Mouse (Mus musculus): ENCODE results near the gene Abca7. TPM values are rescaled to one million over a fixed set of nuclear protein-coding genes. Genes with fewer than 3 reads are reported as not detected.

Abca7 gene
- polyA plus RNA-seq (2014; fragmentation: Illumina TruSeq; extraction: RNeasy Lipid Tissue Mini Kit (QIAGEN cat#74804); ENCODE audit: insufficient read depth, low read depth, low replicate concordance): 7.0 TPM

GRCm38 (mm10) chr10:79996272-79997033 is at the start of gene Abca7:
Gene Abca7 (plus strand): TSS chr10:79996494.

GRCm38 (mm10) chr10:79959847-79960601 is 36.3 kb upstream of the Abca7 start, which contains the start of gene Wdr18:
Gene Wdr18 (plus strand): TSS chr10:79960152.

GRCm38 (mm10) chr10:79970415-79971182 is 25.7 kb upstream of the Abca7 start, which contains the start of gene Grin3b:
Gene Grin3b (plus strand): TSS chr10:79970715.

GRCm38 (mm10) chr10:79984195-79984816 is 12.0 kb upstream of the Abca7 start, which contains the start of gene Tmem259:
Gene Tmem259 (minus strand): TSS chr10:79984330.

GRCm38 (mm10) chr10:79988506-79989271 is 7.6 kb upstream of the Abca7 start, which contains the start of gene Cnn2:
Gene Cnn2 (plus strand): TSS chr10:79988584.

GRCm38 (mm10) chr10:80016511-80016910 is 20.2 kb downstream of the Abca7 start, which contains the start of gene Arhgap45:
Gene Arhgap45 (plus strand): TSS chr10:80016653.

GRCm38 (mm10) chr10:80039559-80039979 is 43.3 kb downstream of the Abca7 start, which contains the start of gene Polr2e:
Gene Polr2e (minus strand): TSS chr10:80039795.

GRCm38 (mm10) chr10:80047041-80047565 is 50.8 kb downstream of the Abca7 start, which contains the start of gene Gpx4:
Gene Gpx4 (plus strand): TSS chr10:80047166.

Other genes with a start within 250 kb of the Abca7 start
- 19.4 TPM for gene Polrmt, start 249.9 kb upstream of the Abca7 start, polyA plus RNA-seq (2014; fragmentation: Illumina TruSeq; extraction: RNeasy Lipid Tissue Mini Kit (QIAGEN cat#74804); ENCODE audit: insufficient read depth, low read depth, low replicate concordance)
- not detected for gene Fgf22, start 241.4 kb upstream of the Abca7 start, polyA plus RNA-seq (2014; fragmentation: Illumina TruSeq; extraction: RNeasy Lipid Tissue Mini Kit (QIAGEN cat#74804); ENCODE audit: insufficient read depth, low read depth, low replicate concordance)
- gene Rnf126, start 229.5 kb upstream of the Abca7 start, polyA plus RNA-seq (2014; fragmentation: Illumina TruSeq; extraction: RNeasy Lipid Tissue Mini Kit (QIAGEN cat#74804); ENCODE audit: insufficient read depth, low read depth, low replicate concordance): 25.3 TPM
- gene Fstl3, start 219.2 kb upstream of the Abca7 start, polyA plus RNA-seq (2014; fragmentation: Illumina TruSeq; extraction: RNeasy Lipid Tissue Mini Kit (QIAGEN cat#74804); ENCODE audit: insufficient read depth, low read depth, low replicate concordance): 20.4 TPM
- gene Prss57, start 205.5 kb upstream of the Abca7 start, polyA plus RNA-seq (2014; fragmentation: Illumina TruSeq; extraction: RNeasy Lipid Tissue Mini Kit (QIAGEN cat#74804); ENCODE audit: insufficient read depth, low read depth, low replicate concordance): 0.08 TPM
- gene Palm, start 202.9 kb upstream of the Abca7 start, polyA plus RNA-seq (2014; fragmentation: Illumina TruSeq; extraction: RNeasy Lipid Tissue Mini Kit (QIAGEN cat#74804); ENCODE audit: insufficient read depth, low read depth, low replicate concordance): 18.7 TPM
- 3.5 TPM for gene Misp, start 175.5 kb upstream of the Abca7 start, polyA plus RNA-seq (2014; fragmentation: Illumina TruSeq; extraction: RNeasy Lipid Tissue Mini Kit (QIAGEN cat#74804); ENCODE audit: insufficient read depth, low read depth, low replicate concordance)
- gene Ptbp1, start 142.1 kb upstream of the Abca7 start, polyA plus RNA-seq (2014; fragmentation: Illumina TruSeq; extraction: RNeasy Lipid Tissue Mini Kit (QIAGEN cat#74804); ENCODE audit: insufficient read depth, low read depth, low replicate concordance): 81.3 TPM
- 2.2 TPM for gene Prtn3, start 122.0 kb upstream of the Abca7 start, polyA plus RNA-seq (2014; fragmentation: Illumina TruSeq; extraction: RNeasy Lipid Tissue Mini Kit (QIAGEN cat#74804); ENCODE audit: insufficient read depth, low read depth, low replicate concordance)
- gene Plppr3, start 121.9 kb upstream of the Abca7 start, polyA plus RNA-seq (2014; fragmentation: Illumina TruSeq; extraction: RNeasy Lipid Tissue Mini Kit (QIAGEN cat#74804); ENCODE audit: insufficient read depth, low read depth, low replicate concordance): 3.4 TPM
- gene Elane, start 110.2 kb upstream of the Abca7 start, polyA plus RNA-seq (2014; fragmentation: Illumina TruSeq; extraction: RNeasy Lipid Tissue Mini Kit (QIAGEN cat#74804); ENCODE audit: insufficient read depth, low read depth, low replicate concordance): not detected
- gene Cfd, start 105.6 kb upstream of the Abca7 start, polyA plus RNA-seq (2014; fragmentation: Illumina TruSeq; extraction: RNeasy Lipid Tissue Mini Kit (QIAGEN cat#74804); ENCODE audit: insufficient read depth, low read depth, low replicate concordance): 873 TPM
- 12.4 TPM for gene Med16, start 87.6 kb upstream of the Abca7 start, polyA plus RNA-seq (2014; fragmentation: Illumina TruSeq; extraction: RNeasy Lipid Tissue Mini Kit (QIAGEN cat#74804); ENCODE audit: insufficient read depth, low read depth, low replicate concordance)
- gene Gm26602, start 85.6 kb upstream of the Abca7 start, polyA plus RNA-seq (2014; fragmentation: Illumina TruSeq; extraction: RNeasy Lipid Tissue Mini Kit (QIAGEN cat#74804); ENCODE audit: insufficient read depth, low read depth, low replicate concordance): not detected
- 3.0 TPM for gene Kiss1r, start 79.5 kb upstream of the Abca7 start, polyA plus RNA-seq (2014; fragmentation: Illumina TruSeq; extraction: RNeasy Lipid Tissue Mini Kit (QIAGEN cat#74804); ENCODE audit: insufficient read depth, low read depth, low replicate concordance)
- 59.6 TPM for gene R3hdm4, start 75.3 kb upstream of the Abca7 start, polyA plus RNA-seq (2014; fragmentation: Illumina TruSeq; extraction: RNeasy Lipid Tissue Mini Kit (QIAGEN cat#74804); ENCODE audit: insufficient read depth, low read depth, low replicate concordance)
- 2.2 TPM for gene Arid3a, start 69.5 kb upstream of the Abca7 start, polyA plus RNA-seq (2014; fragmentation: Illumina TruSeq; extraction: RNeasy Lipid Tissue Mini Kit (QIAGEN cat#74804); ENCODE audit: insufficient read depth, low read depth, low replicate concordance)
- gene Wdr18, start 36.3 kb upstream of the Abca7 start, polyA plus RNA-seq (2014; fragmentation: Illumina TruSeq; extraction: RNeasy Lipid Tissue Mini Kit (QIAGEN cat#74804); ENCODE audit: insufficient read depth, low read depth, low replicate concordance): 25.0 TPM
- gene Grin3b, start 25.8 kb upstream of the Abca7 start, polyA plus RNA-seq (2014; fragmentation: Illumina TruSeq; extraction: RNeasy Lipid Tissue Mini Kit (QIAGEN cat#74804); ENCODE audit: insufficient read depth, low read depth, low replicate concordance): not detected
- gene Tmem259, start 12.2 kb upstream of the Abca7 start, polyA plus RNA-seq (2014; fragmentation: Illumina TruSeq; extraction: RNeasy Lipid Tissue Mini Kit (QIAGEN cat#74804); ENCODE audit: insufficient read depth, low read depth, low replicate concordance): 67.1 TPM
- 208 TPM for gene Cnn2, start 7.9 kb upstream of the Abca7 start, polyA plus RNA-seq (2014; fragmentation: Illumina TruSeq; extraction: RNeasy Lipid Tissue Mini Kit (QIAGEN cat#74804); ENCODE audit: insufficient read depth, low read depth, low replicate concordance)
- gene Arhgap45, start 20.2 kb downstream of the Abca7 start, polyA plus RNA-seq (2014; fragmentation: Illumina TruSeq; extraction: RNeasy Lipid Tissue Mini Kit (QIAGEN cat#74804); ENCODE audit: insufficient read depth, low read depth, low replicate concordance): 36.5 TPM
- gene Polr2e, start 43.3 kb downstream of the Abca7 start, polyA plus RNA-seq (2014; fragmentation: Illumina TruSeq; extraction: RNeasy Lipid Tissue Mini Kit (QIAGEN cat#74804); ENCODE audit: insufficient read depth, low read depth, low replicate concordance): 120 TPM
- gene Gpx4, start 50.7 kb downstream of the Abca7 start, polyA plus RNA-seq (2014; fragmentation: Illumina TruSeq; extraction: RNeasy Lipid Tissue Mini Kit (QIAGEN cat#74804); ENCODE audit: insufficient read depth, low read depth, low replicate concordance): 1,013 TPM
- gene Sbno2, start 109.1 kb downstream of the Abca7 start, polyA plus RNA-seq (2014; fragmentation: Illumina TruSeq; extraction: RNeasy Lipid Tissue Mini Kit (QIAGEN cat#74804); ENCODE audit: insufficient read depth, low read depth, low replicate concordance): 13.9 TPM
- gene Stk11, start 119.3 kb downstream of the Abca7 start, polyA plus RNA-seq (2014; fragmentation: Illumina TruSeq; extraction: RNeasy Lipid Tissue Mini Kit (QIAGEN cat#74804); ENCODE audit: insufficient read depth, low read depth, low replicate concordance): 98.1 TPM
- 267 TPM for gene Atp5d, start 142.1 kb downstream of the Abca7 start, polyA plus RNA-seq (2014; fragmentation: Illumina TruSeq; extraction: RNeasy Lipid Tissue Mini Kit (QIAGEN cat#74804); ENCODE audit: insufficient read depth, low read depth, low replicate concordance)
- gene Cbarp, start 144.3 kb downstream of the Abca7 start, polyA plus RNA-seq (2014; fragmentation: Illumina TruSeq; extraction: RNeasy Lipid Tissue Mini Kit (QIAGEN cat#74804); ENCODE audit: insufficient read depth, low read depth, low replicate concordance): 6.8 TPM
- 24.9 TPM for gene Midn, start 151.8 kb downstream of the Abca7 start, polyA plus RNA-seq (2014; fragmentation: Illumina TruSeq; extraction: RNeasy Lipid Tissue Mini Kit (QIAGEN cat#74804); ENCODE audit: insufficient read depth, low read depth, low replicate concordance)
- gene Cirbp, start 169.5 kb downstream of the Abca7 start, polyA plus RNA-seq (2014; fragmentation: Illumina TruSeq; extraction: RNeasy Lipid Tissue Mini Kit (QIAGEN cat#74804); ENCODE audit: insufficient read depth, low read depth, low replicate concordance): 84.5 TPM
- gene 1600002K03Rik, start 176.4 kb downstream of the Abca7 start, polyA plus RNA-seq (2014; fragmentation: Illumina TruSeq; extraction: RNeasy Lipid Tissue Mini Kit (QIAGEN cat#74804); ENCODE audit: insufficient read depth, low read depth, low replicate concordance): 27.6 TPM
- 1.1 TPM for gene Efna2, start 183.0 kb downstream of the Abca7 start, polyA plus RNA-seq (2014; fragmentation: Illumina TruSeq; extraction: RNeasy Lipid Tissue Mini Kit (QIAGEN cat#74804); ENCODE audit: insufficient read depth, low read depth, low replicate concordance)
- 23.2 TPM for gene Mum1, start 229.9 kb downstream of the Abca7 start, polyA plus RNA-seq (2014; fragmentation: Illumina TruSeq; extraction: RNeasy Lipid Tissue Mini Kit (QIAGEN cat#74804); ENCODE audit: insufficient read depth, low read depth, low replicate concordance)